Mouse (Mus musculus) MEL (cell line): Measurements from ENCODE around the gene Trpm3.

Source experiments
- CHD1 ChIP-seq: IDR thresholded peaks from 2 replicates; pipeline ENCODE4 v1.6.1; 2012; ENCODE audit warnings: low read depth, mild to moderate bottlenecking, inconsistent platforms, low read length, improper control_type of control experiment
- CHD2 ChIP-seq: IDR thresholded peaks from 2 replicates; pipeline ENCODE4 v1.6.1; 2011; ENCODE audit warnings: low read length, improper control_type of control experiment
- CTCF ChIP-seq, 3 experiments: IDR thresholded peaks in 2 of 3; conservative IDR thresholded peaks in 1 of 3; 2 replicates each; pipeline ENCODE4 v1.5.1; 2011 to 2012; ENCODE audit warnings: low read length in 3 of 3, low read depth in 2 of 3, mild to moderate bottlenecking in 2 of 3, improper control_type of control experiment in 1 of 3, inconsistent platforms in 1 of 3, mixed read lengths in 1 of 3, moderate library complexity in 1 of 3; ENCODE audit not compliant: control insufficient read depth in 1 of 3, insufficient read depth in 1 of 3, poor library complexity in 1 of 3, severe bottlenecking in 1 of 3
- E2F4 ChIP-seq: IDR thresholded peaks from 2 replicates; pipeline ENCODE4 v1.6.1; 2011; ENCODE audit warnings: low read depth, low read length, improper control_type of control experiment, borderline replicate concordance
- HCFC1 ChIP-seq: IDR thresholded peaks from 2 replicates; pipeline ENCODE4 v1.6.1; 2012; ENCODE audit warnings: low read depth, mild to moderate bottlenecking, inconsistent platforms, low read length, improper control_type of control experiment, moderate library complexity
- KAT2A ChIP-seq: conservative IDR thresholded peaks from 2 replicates; pipeline ENCODE4 v1.6.1; 2012; ENCODE audit warnings: low read depth, low read length, improper control_type of control experiment, inconsistent platforms
- MAFK ChIP-seq: IDR thresholded peaks from 2 replicates; pipeline ENCODE4 v1.6.1; 2011; ENCODE audit warnings: low read depth, mild to moderate bottlenecking, low read length, improper control_type of control experiment, borderline replicate concordance
- POLR2A ChIP-seq, 2 experiments: IDR thresholded peaks; 2 replicates each; pipeline ENCODE4 v1.6.1; 2011 to 2012; ENCODE audit warnings: low read length in 2 of 2, mild to moderate bottlenecking in 2 of 2, control low read depth in 1 of 2, improper control_type of control experiment in 1 of 2, low read depth in 1 of 2, moderate library complexity in 1 of 2; ENCODE audit not compliant: control insufficient read depth in 1 of 2, insufficient read depth in 1 of 2, poor library complexity in 1 of 2
- RAD21 ChIP-seq: IDR thresholded peaks from 2 replicates; pipeline ENCODE4 v1.6.1; 2011; ENCODE audit warnings: mild to moderate bottlenecking, low read depth, low read length, improper control_type of control experiment
- RCOR1 ChIP-seq: IDR thresholded peaks from 2 replicates; pipeline ENCODE4 v1.6.1; 2012; ENCODE audit warnings: low read depth, mild to moderate bottlenecking, inconsistent platforms, low read length, improper control_type of control experiment
- ZNF384 ChIP-seq: IDR thresholded peaks from 2 replicates; pipeline ENCODE4 v1.6.1; 2012; ENCODE audit warnings: low read depth, mild to moderate bottlenecking, inconsistent platforms, low read length, improper control_type of control experiment

DNA sequence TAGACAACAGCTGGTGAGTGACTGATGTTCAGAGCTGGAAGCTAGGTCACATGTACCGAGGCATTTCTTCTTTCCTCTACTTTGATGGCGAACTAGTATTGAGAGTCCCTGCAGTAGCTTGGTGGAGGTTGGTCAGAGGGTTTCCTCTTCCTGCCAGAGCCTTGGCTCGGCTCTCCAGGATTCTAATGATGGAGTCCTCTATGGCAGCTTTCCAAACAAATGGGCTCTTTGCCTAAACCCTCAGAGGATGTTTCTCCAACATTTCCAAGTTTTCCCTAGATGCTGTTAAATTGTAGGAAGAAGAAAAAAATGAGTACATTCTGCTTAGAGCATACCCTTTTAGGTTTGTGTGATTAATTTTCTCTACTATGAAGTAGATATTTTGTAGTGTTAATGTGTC, 6.2 kb upstream of the Trpm3 start:
- TF ChIP-seq CHD2 = no peak
- no peak for TF ChIP-seq CTCF (IDR thresholded peaks at IDR 0.05 in 2 of 3, conservative IDR thresholded peaks at IDR 0.05 in 1 of 3; ENCODE audit: control insufficient read depth in 1 of 3, insufficient read depth in 1 of 3, low read depth in 2 of 3, low read length in 3 of 3, poor library complexity in 1 of 3, severe bottlenecking in 1 of 3)
- TF ChIP-seq RCOR1 = no peak
- TF ChIP-seq RAD21 = no peak
- TF ChIP-seq MAFK = no peak
- no peak for TF ChIP-seq E2F4
- no peak for TF ChIP-seq HCFC1
- no peak for TF ChIP-seq KAT2A
- TF ChIP-seq ZNF384 = no peak
- no peak for TF ChIP-seq CHD1
- no peak for TF ChIP-seq POLR2A (IDR thresholded peaks at IDR 0.05; ENCODE audit: control insufficient read depth in 1 of 2, insufficient read depth in 1 of 2, low read depth in 1 of 2, low read length in 2 of 2, poor library complexity in 1 of 2)
